Mouse (Mus musculus): ENCODE results near the gene Apold1. TPM values are rescaled to one million over a fixed set of nuclear protein-coding genes. Genes with fewer than 3 reads are reported as not detected.
A peak's percentile ranks its signal among the peaks of the same experiment; 100 is the strongest.

Gene Apold1
- total RNA-seq (2021), result 1 to 10 TPM; 1.1 to 4.9 TPM
- long read RNA-seq, experiment 1, result 0 reads
- long read RNA-seq, experiment 2, partial matches to known transcripts, result 0 of 3 reads
- long read RNA-seq, experiment 2, other reads (novel, unspliced or antisense), result 2 of 3 reads

DNA sequence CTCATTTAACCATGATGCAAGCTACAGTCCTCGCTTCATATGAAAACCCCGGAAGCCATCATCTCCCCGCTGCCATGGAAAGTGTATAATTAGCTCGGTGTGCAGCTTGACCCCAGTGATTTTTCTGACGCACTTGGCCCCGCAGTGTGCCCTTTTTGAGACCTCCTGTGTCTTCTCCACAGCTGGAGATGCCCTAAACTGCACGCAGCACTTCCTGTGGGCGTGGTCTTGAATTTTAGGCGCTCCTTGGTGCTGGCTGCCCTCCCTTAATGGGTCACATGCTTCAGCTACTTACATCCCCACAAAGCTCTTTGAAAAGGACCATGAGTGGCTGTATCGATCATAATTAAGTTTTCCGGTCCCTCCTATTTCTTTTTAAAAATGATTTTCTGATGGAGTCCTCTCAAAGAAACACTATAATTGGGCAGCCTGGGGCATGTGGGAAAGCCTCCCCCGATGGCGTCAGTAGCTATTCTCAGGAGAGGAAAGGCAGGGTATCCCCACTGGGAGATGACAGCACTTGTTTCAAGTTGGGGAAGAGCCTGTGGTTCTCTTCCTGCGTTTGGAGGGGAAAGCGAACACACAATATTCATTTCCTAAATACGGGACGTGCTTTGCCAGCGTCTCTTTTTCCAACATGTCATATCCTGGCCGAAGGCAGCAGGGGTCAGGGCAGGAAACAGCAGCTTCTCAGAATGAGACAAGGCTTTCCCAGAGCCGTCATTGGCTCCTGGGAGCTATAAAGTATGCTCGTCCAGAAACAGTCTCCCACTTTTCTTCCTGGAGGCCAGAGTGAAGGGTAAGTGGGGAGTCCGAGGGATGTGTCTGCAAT, at the start of gene Apold1:
Apold1 (plus strand) TSS at position 488 of the 832 bp plus-strand sequence.
- DNase-seq, result peak in 1 of 2 experiments; percentile 12
- intact Hi-C loops (cut with DNase I), result no loop called here

DNA sequence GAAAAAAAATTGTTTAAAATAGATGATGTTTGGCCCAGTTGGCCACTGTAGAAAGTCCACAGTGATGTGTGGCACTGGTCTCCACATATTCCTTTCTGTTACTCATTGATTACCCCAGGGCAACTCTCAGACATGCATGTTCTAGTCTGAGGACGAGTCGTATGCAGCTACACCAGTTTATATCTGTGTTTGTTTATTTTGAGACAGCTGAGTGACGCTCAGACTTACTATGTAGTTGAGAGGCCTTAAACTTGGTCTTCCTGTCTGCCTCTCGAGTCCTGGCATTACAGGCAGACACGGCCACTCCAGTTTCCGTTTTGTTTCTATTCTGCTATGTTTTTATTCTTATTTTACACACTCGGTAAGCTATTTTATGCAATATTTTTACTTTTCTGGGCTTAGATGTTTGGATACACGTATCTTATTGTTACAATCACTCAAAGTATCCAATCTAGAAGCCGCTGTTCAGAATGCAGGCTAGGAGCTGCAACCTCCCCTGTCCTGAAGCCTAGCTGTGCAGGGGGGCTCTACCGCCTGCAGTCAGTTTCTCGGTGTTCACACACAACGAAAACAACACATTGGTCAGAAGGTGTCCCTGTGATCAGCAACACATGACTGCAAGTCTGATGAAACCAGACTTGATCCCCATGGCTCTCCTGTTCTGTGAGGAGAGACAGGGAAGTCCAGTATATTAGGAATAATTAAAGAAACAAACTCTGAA, 48.9 kb upstream of the Apold1 start:
- no peak for DNase-seq
- intact Hi-C loops (cut with DNase I), result no loop called here

DNA sequence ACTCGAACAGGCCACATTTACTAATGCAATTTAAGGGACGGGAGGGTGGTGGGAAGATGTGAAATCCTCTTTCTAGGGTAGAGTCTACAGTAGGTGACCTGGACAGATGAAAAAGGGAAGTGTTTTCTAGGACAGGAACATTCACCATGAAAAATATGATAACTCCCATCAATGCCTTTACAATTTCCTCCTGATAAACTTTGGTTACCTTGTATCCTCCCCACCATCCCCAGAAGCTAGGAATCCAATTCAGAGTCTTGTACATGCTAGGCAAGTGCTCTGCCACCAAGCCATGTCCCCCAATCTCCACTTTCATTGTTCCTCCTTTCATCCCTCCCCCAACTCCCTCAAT, 48.3 kb upstream of the Apold1 start:
- intact Hi-C loops (cut with DNase I), result no loop called here

DNA sequence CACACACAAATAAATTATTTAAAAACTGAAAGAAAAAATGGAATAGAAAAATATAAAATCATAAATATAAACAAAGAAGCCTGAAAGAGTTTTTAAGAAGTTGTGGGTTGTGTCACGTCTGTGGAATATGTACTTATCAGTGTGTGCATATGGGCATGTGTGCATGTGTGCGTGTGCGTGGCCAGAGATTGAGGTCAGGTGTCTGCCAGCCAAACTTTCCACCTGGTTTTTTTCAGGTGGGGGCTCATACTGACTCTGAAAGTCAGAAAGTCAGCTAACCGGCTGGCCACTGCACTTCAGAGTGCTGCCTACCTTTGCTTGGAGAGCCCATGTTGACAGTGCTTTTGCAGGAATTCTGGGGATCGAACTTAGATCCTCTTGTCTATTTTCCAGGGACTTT, 47.2 kb upstream of the Apold1 start:
- intact Hi-C loops (cut with DNase I), result no loop called here
- DNase-seq, result no peak

More for the DNA sequence above, 48.3 kb upstream of the Apold1 start:
- no peak for DNase-seq

DNA sequence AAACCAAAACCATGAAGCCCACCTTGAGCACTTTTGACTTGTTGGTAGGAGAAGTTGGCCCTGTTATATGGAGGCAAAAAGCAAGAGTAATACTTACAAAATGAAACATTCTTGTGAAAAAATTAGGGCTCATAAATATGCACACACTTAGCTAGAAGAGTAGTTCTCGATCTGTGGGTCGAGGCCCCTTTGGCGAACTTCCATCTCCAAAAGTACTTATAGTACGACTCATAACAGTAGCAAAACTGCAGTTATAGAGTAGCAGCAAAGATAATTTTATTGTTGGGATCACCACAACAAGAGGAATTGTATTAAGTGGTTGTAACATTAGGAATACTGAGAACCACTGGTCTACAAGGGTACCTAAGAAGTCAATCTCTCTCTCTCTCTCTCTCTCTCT, 41.7 kb upstream of the Apold1 start:
- no peak for DNase-seq
- intact Hi-C loops (cut with DNase I), result loop anchor here (10.0 kb wide), 1 partner anchor 285 kb away; no protein-coding TSS in a partner anchor

DNA sequence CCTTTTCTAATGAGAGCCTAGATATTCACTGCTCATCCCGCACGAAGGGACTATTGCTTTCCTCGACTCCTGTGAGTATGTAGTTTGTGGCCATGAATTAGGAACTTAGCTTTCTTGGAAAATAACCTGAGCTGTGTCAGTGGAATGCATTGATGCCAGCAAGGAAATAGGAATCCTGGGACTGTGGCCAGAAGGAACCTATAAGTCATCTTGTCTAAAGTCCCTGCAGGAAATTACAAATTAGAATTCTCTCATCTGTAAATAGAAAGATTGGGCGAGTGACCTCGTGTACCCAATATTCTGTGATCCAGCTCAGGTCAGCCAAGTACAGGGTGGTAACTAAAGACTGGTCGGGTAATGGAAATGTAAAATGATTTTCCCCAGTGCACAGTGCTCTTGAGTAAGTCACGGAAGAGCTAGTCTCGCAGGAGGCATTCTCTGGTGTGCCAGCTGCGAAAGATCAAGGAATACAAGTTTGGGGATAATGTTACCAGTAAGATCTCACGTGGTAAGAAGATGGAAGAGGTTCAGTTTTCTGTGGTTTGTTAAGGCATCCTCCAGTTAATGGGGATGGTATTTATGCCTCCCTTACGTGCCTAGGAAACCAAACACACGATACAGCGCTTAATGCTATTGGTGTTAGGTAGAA, 37.6 kb upstream of the Apold1 start:
- intact Hi-C loops (cut with DNase I), result loop anchor here (10.0 kb wide), 1 partner anchor 289 kb away; no protein-coding TSS in a partner anchor
- DNase-seq, result no peak

DNA sequence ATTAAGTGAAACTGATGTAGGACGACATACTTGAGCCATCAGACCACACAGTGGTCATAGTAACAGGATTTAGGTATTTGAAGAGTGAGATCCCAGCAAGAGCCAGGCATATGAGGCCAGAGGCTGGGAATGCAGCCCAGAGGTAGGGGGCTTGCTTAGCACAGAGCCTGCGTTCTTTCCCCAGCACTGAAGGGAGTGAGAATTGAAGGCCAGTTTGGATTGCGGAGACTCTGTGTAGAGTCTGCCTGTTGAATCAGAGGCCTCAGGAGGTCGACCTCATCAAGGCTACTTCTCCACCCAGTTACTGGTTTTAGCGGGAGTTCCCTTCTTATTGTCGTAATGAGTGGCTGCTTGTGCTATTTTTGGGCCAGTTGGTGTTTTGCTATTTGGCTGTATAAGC, 35.5 kb upstream of the Apold1 start:
- no peak for DNase-seq
- intact Hi-C loops (cut with DNase I), result loop anchor here (10.0 kb wide), 1 partner anchor 291 kb away; no protein-coding TSS in a partner anchor

DNA sequence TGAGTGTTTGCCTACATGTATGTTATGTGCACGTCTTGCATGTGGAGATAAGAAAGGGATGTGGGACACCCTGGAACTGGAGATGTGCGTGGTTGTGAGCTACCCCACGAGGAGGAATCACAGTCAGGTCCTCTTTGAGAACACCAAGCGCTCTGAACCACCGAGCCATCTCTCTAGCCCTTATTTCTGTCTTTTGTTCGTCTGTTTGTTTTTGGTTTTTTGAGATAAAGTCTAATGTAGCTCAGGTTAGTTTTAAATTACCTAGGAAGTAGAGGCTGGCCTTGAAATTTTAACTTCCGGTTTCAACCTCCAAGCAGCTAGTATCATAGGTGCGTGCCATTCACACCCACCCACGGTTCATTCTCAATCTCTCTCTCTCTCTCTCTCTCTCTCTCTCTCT, 34.7 kb upstream of the Apold1 start:
- intact Hi-C loops (cut with DNase I), result loop anchor here (1.0 to 10.0 kb wide), 2 partner anchors 74 to 292 kb away; no protein-coding TSS in a partner anchor
- no peak for DNase-seq

DNA sequence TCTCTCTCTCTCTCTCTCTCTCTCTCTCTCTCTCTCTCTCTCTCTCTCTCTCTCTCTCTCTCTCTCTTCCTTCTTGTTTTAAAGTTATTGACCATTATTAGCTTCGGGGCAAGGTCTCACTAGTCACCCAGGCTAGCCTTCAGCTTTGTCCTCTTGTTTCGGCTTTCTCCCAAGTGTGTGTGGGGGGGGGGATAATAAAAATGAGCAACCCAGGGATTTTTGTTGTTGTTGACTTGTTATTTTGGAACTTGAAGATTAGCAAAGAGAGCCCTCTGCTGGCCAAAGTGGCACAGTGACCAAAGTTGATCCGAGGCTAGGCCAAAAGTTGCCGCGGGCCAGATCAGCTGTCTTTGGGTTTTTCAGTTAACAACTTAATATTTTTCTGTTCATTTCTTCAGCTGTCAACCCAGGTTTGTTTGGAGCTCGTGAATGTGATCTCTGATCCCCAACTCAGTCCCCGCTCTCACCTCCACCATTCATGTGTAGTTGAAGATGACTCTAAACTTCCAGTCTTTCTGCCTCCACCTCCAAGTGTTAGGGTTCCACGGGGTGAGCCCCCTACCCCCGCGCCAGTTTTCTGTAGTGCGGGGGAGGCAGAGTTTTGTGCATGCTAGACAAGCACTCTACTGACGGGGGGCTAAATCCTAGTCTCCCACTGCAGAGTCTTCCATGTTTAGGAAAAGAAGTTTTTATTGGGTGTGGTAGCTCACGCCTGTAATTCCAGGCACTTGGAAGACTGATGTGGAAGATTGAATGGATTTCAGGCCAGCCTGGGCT, 34.0 kb upstream of the Apold1 start:
- intact Hi-C loops (cut with DNase I), result loop anchor here (1.0 to 10.0 kb wide), 2 partner anchors 74 to 293 kb away; no protein-coding TSS in a partner anchor
- peak; percentile 58 to 71 for DNase-seq

DNA sequence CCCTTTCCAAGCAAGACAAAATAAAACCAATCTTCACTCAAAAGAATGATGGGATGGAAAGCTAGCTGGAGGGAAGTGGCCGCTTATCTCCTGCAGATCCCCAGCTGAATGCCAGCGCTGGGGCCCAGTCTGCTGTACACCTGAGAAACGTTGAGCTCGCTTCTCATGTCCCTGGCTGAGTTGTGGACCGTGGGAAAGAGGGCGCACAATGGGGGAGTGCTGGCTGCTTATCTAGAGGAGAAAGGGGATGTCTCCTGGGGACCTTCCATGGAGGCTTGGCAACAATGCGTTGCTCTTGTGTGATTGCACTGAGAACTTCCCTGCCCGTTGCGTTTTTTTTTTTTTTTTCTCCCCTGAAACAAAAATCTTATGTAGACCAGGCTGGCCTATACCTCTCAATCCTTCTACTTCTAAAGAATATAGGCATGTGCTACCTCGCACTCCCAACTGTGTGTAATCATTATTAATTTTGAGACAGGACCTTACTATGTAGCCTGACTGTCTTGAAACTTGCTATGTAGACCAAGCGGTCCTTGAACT, 32.9 kb upstream of the Apold1 start:
- intact Hi-C loops (cut with DNase I), result loop anchor here (10.0 kb wide), 1 partner anchor 294 kb away; no protein-coding TSS in a partner anchor
- DNase-seq, result no peak

DNA sequence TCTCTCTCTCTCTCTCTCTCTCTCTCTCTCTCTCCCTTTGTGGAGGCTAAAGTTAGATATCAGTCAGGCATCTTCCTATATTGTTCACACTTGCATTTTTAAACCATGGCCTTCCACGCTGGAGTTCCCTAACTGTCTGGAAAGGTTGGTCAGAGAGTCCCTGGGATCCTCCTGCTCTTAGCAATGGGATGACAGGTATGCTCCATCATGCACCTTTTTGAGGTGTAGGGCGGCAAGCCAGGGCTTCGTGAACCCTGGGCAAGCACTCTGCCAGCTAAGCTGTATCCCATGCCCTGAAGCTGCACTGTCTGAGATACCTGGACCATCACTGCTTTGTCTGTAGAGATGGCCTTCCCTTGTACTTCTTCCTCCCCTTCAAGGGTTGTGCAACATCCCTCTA, 32.3 kb upstream of the Apold1 start:
- intact Hi-C loops (cut with DNase I), result loop anchor here (10.0 kb wide), 1 partner anchor 294 kb away; no protein-coding TSS in a partner anchor
- no peak for DNase-seq

DNA sequence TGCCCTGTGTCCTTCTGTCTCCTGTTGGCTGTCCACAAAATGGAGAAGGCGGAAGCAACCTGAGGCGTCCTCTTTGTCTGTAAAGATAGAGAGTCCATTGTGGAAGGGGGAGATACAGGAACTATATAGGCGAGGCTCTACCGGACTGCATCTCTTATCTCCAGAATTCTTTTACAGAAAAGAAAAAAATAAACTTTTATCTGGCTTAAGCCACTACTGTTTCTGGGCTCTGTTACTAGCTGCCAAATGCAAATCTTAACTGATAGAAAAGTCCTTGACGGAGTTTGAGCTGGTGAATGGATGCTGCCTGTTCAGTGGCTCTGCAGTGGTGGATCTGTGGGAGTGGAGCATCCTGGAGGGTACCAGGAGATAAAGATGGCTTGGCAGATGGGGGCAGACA, 30.2 kb upstream of the Apold1 start:
- no peak for DNase-seq
- intact Hi-C loops (cut with DNase I), result no loop called here

DNA sequence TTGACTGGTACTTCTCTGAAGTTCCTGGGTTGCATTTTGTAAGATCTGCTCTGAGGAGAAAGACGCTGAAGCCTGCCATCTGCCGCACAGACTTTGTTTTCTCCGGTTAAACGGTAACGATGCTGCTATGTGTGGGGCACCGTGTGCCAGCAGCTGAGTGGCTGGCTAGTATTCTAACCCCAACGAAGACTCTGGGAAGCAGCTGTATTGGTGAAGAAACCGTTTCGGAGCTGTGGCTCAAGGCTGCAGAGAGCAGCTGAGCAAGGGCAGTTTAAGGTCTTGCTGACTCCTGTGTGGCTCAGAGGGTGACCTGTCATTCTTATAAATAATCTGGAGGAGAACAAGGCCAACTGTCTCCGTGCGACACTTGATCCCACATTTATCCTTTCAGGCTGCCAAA, 27.5 kb upstream of the Apold1 start:
- intact Hi-C loops (cut with DNase I), result no loop called here
- no peak for DNase-seq

DNA sequence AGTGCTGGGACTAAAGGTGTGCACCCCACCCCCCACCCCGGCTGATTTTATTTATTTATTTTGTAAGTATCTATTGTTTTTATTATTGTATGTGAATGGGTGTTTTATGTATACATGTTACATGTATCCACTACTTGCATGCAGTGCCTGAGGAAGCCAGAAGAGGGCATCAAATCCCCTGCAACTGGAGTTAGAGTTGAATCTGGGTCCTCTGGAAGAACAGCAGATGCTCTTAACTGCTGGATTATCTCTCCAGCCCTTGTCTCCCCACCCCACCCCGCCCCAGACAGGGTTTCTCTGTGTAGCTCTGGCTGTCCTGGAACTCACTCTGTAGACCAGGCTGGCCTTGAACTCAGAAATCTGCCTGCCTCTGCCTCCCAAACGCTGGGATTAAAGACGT, 25.1 kb upstream of the Apold1 start:
- intact Hi-C loops (cut with DNase I), result no loop called here
- no peak for DNase-seq

DNA sequence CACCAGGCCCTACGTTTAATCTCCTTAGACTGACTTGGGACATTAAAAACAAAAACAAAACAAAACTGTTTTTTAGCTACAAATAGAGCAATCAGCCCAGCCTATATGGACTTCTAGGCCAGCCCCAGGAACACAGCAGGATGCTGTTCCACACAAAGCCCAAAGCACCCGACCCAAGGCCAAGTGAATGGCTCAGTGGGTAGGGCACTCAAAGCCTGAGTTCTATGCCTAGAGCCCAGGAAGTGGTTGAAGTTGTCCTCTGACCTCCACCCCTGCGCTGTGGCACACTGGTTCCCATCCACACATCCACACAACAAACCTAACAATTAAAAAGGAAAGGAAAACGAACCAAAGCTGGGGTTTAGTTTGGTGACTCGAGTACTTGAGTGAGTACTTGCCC, 20.2 kb upstream of the Apold1 start:
- no peak for DNase-seq
- intact Hi-C loops (cut with DNase I), result no loop called here

DNA sequence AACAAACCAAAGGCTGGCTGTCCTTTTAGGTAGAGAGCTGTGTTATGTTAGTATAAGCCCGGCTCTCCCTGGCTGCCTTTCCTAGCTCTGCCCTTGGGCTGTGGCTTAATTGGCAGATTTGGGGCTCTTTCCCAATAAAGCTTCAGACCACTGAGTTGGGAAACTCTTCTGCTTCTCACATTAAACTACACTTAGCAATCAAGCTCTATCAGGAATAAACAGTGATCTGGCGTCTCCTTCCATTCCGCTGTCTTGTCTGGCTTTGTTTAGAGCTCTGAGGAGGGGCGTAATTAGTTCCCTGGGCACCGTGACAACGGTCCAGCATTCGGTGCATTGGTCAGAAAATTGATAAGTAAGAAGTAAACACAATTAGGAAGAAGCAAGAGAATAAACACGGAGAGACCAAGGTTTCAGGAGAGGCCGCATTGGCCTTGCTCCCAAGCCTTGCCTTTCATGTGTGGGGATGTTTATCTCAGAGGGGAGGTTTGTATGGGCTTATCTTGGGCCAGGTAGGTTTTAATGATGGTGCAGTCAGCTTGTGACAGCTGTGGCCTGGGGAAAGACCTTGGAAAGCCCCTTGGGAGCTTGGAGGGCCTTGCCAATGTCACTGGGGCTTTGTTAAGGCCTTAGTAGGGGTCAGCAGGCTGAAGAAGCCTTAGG, 19.5 kb upstream of the Apold1 start:
- no peak for DNase-seq
- intact Hi-C loops (cut with DNase I), result no loop called here

DNA sequence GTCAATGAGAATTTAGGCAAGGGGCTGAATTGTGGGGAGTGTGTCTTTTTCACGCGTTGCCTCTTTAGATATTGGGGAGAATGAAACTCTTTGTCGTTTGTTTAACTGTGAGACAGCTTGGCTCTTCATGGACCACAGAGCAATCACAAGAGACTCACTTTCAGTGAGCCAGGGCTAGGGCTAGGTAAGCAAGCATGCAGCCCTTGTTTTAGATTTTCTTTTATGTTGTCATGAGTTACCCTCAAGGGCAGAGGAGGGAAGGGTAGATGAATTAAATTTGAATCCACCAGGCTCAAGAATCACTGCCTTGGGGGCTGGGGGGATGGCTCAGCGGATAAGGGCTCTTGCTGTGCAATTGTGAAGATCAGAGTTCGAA, 19.0 kb upstream of the Apold1 start:
- DNase-seq, result no peak
- intact Hi-C loops (cut with DNase I), result no loop called here

DNA sequence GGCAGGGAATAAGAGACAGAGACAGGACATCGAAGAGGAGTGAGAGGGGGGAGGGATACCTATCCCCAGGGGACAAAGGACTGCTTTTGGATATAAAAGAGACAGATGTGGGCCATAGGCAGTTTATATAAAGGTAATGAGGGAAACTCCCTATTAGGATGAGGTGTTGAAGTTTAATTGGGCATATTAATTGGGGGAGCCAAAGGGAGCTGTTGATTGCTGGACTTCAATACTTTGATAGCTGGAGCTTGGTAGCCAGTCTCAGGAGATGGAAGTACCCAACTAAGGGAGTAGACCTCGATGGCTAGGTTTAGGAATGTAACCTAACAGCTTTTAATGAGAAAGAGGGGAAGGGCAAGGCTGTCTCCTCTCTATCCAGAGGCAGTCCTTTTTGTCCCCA, 17.6 kb upstream of the Apold1 start:
- DNase-seq, result no peak
- intact Hi-C loops (cut with DNase I), result no loop called here

DNA sequence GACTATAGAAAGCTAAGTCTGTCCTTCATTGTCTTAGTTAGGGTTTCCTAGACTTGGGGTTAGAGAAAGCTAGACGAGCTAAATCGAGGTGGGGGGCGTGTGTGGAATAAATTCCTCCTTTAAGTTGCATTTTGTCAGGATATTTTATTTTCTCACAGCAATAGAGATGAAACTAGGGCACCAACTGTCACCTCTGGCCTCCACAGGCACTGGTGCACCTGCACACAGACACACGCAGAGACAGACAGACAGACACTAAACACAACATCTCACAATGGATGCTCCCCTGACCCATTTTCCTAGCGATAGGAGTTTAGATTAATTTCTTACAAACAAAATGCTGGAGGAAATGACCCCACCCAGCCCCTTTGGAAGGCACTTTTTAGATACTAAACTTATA, 14.8 kb upstream of the Apold1 start:
- intact Hi-C loops (cut with DNase I), result no loop called here
- no peak for DNase-seq

Measured in gastrocnemius, postnatal 36 days (tissue).